Mouse (Mus musculus): ENCODE measurements around the gene Snx4. TPM values are rescaled to one million over a fixed set of nuclear protein-coding genes. Genes with fewer than 3 reads are reported as not detected.

Snx4 gene
- total RNA-seq, 2 experiments from 2014 or later: 12.6 to 15.2 TPM

DNA sequence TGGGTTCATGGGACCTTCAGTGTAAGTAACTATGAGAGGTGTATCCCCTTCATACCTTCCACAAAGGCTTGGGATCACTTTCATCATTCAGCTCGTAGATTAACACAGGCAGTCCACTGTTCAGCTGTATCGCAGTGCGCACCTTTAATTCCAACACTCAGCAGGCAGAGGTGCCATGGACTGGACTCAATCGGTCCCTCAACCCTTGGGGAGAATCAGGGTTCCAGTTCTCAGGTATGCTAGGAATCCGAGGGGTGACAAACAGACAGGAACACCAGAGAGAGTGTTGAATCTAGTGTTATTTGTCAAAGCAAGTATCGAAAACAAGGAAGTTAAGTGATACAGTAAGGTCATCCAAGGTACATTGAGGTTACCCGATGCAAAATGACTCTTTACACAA is 41.0 kb downstream of the Snx4 start:
- no peak for DNase-seq
- intact Hi-C loops (cut with DNase I): no loop called here
- no peak overlapping the region for H3K27ac ChIP-seq
- no peak for TF ChIP-seq CTCF (IDR thresholded peaks at IDR 0.05)
- H3K4me3 ChIP-seq: no peak overlapping the region

- intact Hi-C loops (cut with DNase I): no loop called here
- DNase-seq: no peak
- Histone ChIP-seq H3K27ac (no peak overlapping the region), H3K4me3 (no peak overlapping the region)
- TF ChIP-seq CTCF (IDR thresholded peaks at IDR 0.05): no peak
These were observed 43.4 kb downstream of the Snx4 start for GRCm38 (mm10) chr16:33294681-33295080.

DNA sequence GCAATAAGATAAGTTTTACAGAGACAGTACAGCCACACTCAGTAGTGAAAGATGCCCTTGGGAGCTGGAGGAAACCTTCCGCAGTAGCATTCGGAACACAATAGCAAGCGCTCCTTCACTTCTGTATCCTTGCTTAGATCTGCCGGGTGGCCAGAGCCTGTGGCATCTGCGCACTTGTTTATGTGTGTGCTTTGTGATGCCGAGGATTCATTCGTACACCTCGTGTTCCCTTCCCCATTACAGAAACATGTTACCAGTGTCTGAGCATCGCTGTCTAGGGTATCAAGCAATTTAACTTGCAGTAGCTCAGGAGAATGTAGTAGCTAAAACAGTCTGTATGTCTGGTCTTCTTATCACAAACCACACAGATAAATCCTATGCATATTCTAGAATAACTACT is 44.1 kb downstream of the Snx4 start:
- Histone ChIP-seq H3K27ac (no peak overlapping the region), H3K4me3 (no peak overlapping the region)
- intact Hi-C loops (cut with DNase I): no loop called here
- no peak for DNase-seq
- no peak for TF ChIP-seq CTCF (IDR thresholded peaks at IDR 0.05)

GRCm38 (mm10) chr16:33297493-33297892 is 46.3 kb downstream of the Snx4 start:
- DNase-seq: no peak
- no peak for TF ChIP-seq CTCF (IDR thresholded peaks at IDR 0.05)
- Histone ChIP-seq H3K4me3 (no peak overlapping the region), H3K27ac (no peak overlapping the region)
- intact Hi-C loops (cut with DNase I): no loop called here

DNA sequence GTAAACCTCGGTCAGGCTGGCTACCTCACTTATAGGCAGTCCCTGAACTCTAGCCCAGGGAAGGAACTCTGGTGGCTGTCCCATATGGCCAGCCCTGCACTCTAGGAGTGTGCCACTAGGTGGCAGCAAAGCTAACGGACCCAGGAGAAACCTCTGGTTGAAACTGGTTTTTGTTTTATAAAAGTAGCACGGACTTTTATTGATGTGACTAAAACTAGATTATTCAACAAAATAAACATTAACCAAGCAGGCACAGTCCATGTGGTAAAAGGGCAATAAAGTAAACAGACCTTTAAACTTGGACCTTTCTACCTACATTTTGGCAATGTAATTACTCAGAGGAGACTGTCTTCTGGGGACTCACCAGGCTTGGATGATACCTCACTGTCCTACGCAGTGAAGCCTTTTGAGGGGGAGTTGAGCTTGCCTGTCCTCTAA is 55.4 kb downstream of the Snx4 start:
- DNase-seq: peak; percentile 79
- peak; percentile 99 for TF ChIP-seq CTCF (IDR thresholded peaks at IDR 0.05)

DNA sequence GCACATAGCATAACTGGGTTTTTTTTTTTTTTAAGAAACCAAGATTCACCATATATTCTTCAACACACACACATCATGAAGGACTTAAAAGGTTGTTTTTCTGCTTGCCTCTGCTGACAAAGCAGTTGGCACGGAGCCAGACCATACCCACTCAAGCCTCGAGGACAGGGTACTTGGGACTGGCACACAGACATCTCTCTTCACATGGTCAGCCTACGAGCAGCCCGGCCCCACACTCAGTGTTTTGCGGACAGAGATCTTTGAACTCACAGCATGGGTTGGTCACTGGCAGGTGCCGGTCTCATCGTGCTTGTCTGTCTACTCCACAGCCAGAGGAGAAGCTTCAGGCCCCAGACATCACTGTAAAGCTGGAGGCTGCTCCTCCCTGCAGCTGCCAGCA is 56.5 kb downstream of the Snx4 start:
- Histone ChIP-seq H3K27ac (no peak overlapping the region), H3K4me3 (no peak overlapping the region)
- DNase-seq: no peak
- intact Hi-C loops (cut with DNase I): loop anchor here (2.0 to 5.0 kb wide), 2 partner anchors 431 to 490 kb away; no protein-coding TSS in a partner anchor
- no peak for TF ChIP-seq CTCF (IDR thresholded peaks at IDR 0.05)

More for the DNA sequence above, 55.4 kb downstream of the Snx4 start:
- intact Hi-C loops (cut with DNase I): loop anchor here (2.0 to 5.0 kb wide), 2 partner anchors 432 to 491 kb away; no protein-coding TSS in a partner anchor
- H3K4me3 ChIP-seq: peak overlapping the region; percentile 57
- no peak overlapping the region for H3K27ac ChIP-seq

GRCm38 (mm10) chr16:33309066-33309465 is 57.8 kb downstream of the Snx4 start:
- DNase-seq: no peak
- Histone ChIP-seq H3K4me3 (no peak overlapping the region), H3K27ac (no peak overlapping the region)
- no peak for TF ChIP-seq CTCF (IDR thresholded peaks at IDR 0.05)
- intact Hi-C loops (cut with DNase I): loop anchor here (5.0 kb wide), 1 partner anchor 488 kb away; no protein-coding TSS in a partner anchor

DNA sequence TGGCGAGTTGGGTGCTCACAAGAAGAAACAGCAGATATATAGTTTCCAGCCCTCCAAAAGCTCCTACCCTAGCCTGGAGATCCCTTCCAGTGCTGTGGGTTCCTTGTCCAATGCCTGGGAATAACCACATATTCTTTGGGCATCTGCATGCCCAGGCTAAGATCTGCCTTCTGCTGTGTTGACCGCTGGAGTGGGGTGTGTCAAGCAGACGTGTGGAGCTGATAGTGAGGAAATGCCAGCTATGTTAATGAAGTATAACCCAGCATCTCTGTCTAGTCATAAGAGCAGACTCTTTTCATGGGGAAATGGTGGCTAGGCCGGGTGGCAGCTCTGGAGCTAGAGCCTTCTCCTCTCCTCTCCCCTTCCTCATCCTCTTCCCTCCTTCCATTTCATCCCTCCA is 64.4 kb downstream of the Snx4 start:
- Histone ChIP-seq H3K4me3 (no peak overlapping the region), H3K27ac (no peak overlapping the region)
- intact Hi-C loops (cut with DNase I): no loop called here
- no peak for DNase-seq
- no peak for TF ChIP-seq CTCF (IDR thresholded peaks at IDR 0.05)

- DNase-seq: no peak
- intact Hi-C loops (cut with DNase I): no loop called here
- Histone ChIP-seq H3K27ac (no peak overlapping the region), H3K4me3 (no peak overlapping the region)
- peak; percentile 34; the same call in 1 of the 2 replicates for TF ChIP-seq CTCF (IDR thresholded peaks at IDR 0.05)
These were observed 66.4 kb downstream of the Snx4 start for GRCm38 (mm10) chr16:33317646-33318045.

GRCm38 (mm10) chr16:33318059-33318458 is 66.8 kb downstream of the Snx4 start:
- no peak for TF ChIP-seq CTCF (IDR thresholded peaks at IDR 0.05)
- Histone ChIP-seq H3K4me3 (no peak overlapping the region), H3K27ac (no peak overlapping the region)
- no peak for DNase-seq
- intact Hi-C loops (cut with DNase I): no loop called here

DNA sequence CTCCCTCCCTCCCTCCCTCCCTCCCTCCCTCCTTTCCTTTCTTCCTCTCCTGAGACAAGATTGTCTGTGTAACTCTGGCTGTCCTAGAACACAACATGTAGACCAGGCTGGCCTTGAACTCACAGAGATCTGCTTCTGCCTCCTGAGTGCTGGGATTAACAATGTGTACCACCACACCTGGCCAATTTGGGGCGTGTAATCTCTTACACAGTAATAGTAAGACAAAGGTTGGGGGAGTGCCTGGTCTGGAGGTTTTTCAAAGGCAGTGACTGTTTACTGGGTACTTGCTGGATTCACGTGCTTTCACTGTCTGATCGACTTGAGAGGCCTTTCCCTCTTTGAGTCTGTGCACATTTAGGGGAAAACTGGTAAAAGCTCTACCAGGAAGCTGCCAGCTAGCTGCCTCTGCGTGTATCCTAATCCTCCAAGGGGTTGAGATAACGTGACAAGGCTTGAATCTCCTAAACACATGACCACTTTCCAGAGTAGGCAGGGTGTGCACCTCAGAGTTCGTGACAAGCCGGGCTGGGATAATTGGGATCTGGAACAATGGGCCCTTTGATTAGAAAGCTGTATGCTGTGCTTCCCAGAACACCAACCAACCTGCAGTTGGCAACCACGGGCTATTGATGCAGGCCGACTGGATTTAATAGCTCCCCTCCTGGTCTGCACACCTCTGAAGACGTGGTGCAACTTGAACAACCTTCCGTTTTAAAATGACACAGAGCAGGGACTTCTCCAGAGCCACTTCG is 74.6 kb downstream of the Snx4 start:
- Histone ChIP-seq H3K27ac (no peak overlapping the region), H3K4me3 (no peak overlapping the region)
- TF ChIP-seq CTCF (IDR thresholded peaks at IDR 0.05): no peak
- intact Hi-C loops (cut with DNase I): no loop called here
- DNase-seq: no peak

DNA sequence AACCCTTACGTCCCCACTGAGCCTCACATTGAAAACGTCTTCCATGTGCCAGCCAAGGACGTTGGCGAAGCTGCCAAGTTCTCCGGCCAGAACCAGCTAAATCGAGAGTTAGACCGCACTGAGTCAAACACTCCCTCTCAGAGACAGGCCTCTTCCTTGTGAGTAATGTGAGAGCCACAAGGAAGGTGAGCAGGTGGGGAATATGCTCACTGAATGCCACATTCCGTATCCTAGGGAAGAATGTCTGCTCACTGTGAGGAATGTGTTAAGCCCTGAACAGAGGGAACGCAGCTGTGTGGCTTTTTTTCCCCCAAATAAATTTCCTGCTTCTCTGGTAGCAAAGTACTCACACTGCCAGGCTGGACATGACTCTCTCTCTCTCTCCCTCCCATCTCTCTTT is 75.3 kb downstream of the Snx4 start:
- DNase-seq: no peak
- no peak overlapping the region for H3K4me3 ChIP-seq
- TF ChIP-seq CTCF (IDR thresholded peaks at IDR 0.05): no peak
- no peak overlapping the region for H3K27ac ChIP-seq
- intact Hi-C loops (cut with DNase I): no loop called here

- Histone ChIP-seq H3K4me3 (no peak overlapping the region), H3K27ac (no peak overlapping the region)
- no peak for TF ChIP-seq CTCF (IDR thresholded peaks at IDR 0.05)
- intact Hi-C loops (cut with DNase I): no loop called here
- DNase-seq: no peak
These were observed 75.9 kb downstream of the Snx4 start for GRCm38 (mm10) chr16:33327101-33327500.

DNA sequence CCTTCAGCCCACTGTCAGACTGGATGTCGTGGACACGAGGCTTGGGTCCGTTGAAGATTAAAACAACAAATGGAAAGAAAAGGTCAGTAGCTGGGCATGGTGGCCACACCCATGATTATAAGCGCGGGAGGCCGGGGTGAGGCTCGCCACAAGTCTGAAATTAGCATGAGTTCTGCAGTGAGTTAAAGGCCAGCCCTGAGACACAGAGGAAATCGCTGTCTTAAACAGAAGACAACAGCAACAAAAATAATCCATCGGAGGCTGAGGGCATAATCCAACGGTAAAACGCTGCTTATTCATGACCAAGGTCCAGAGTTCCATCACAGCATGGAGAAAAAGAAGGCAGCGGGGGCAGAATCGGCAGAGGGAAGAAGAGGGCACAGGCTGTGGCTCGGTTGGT is 81.8 kb downstream of the Snx4 start:
- no peak overlapping the region for H3K27ac ChIP-seq
- no peak overlapping the region for H3K4me3 ChIP-seq
- TF ChIP-seq CTCF (IDR thresholded peaks at IDR 0.05): no peak
- no peak for DNase-seq
- intact Hi-C loops (cut with DNase I): loop anchor here (10.0 kb wide), 1 partner anchor 152 kb away; no protein-coding TSS in a partner anchor

Measured in gastrocnemius, adult 2 months (tissue).